Mouse (Mus musculus) layer of hippocampus, postnatal 36 days (tissue): ENCODE results near the gene Dlgap3. TPM values are rescaled to one million over a fixed set of nuclear protein-coding genes. Genes with fewer than 3 reads are reported as not detected.
A peak's percentile ranks its signal among the peaks of the same experiment; 100 is the strongest.

Experiments used
- DNase-seq, 2 experiments: peaks; one replicate each; pipeline ENCODE4 v3.0.0; 2022
- total RNA-seq, 2 experiments: library from RNA; stranded (reverse); gene quantifications; 2 replicates each; pipeline ENCODE4 v1.2.3; 2021

Dlgap3 gene
- total RNA-seq, 2 experiments from 2014 or later = 283 to 287 TPM

DNA sequence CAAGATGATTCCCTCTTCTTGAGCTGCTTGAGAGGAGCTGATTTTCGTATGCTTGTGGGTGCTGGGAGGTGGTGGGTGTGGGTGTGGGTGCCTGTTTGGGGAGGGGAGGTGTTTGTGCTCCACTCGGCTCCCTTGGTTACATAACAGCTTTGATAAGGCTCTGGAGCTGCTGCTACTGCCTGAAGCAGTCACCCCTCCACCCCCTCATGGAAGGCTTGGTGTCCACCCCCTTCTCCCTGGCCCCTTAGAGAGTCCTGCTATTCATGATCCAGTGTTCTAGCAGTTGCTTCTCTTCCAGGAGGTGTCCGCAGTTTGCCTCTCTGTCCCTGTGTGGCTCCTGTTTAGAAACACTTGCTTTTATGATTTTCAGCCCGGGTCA is 5.9 kb downstream of the Dlgap3 start:
- peak in 1 of 2 experiments; percentile 70 for DNase-seq

DNA sequence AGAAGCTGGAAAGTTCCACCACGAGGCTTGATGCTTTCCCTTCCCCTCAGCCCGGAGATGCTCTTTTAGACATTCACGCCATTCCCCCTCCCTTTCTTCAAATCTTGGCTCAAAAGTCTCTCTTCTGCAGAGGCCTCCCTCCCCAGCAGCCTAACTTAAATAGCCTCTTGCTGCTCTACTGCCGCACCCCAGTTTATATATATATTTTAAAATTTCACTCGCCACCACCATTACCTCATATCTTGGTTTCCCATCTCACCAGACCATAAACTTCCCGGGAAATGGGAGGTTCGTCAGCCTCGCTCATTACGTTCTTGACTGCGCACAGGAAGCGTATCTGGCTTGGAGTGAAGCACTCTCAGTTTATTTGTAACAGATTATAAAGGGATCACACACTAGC is 9.0 kb downstream of the Dlgap3 start:
- peak in 1 of 2 experiments; percentile 1 for DNase-seq

DNA sequence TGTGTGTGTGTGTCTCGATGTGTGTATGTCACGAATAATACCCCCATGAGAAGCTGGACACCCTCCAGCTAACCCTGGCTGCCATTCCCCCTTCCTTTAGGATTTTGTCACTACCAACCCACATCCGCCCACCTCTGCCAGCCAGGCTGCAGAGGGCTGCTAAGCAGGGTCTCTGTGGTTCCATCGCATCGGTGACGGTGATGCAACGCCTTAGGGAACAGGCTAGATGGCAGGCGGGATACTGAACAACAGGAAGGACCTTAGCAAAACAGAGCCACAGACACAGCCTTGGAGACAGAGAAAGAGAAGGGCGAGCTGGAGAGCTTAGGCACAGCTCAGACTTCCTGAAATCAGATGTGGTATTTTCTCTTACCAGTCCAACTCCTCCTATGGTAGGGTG is 9.7 kb downstream of the Dlgap3 start:
- DNase-seq = no peak

DNA sequence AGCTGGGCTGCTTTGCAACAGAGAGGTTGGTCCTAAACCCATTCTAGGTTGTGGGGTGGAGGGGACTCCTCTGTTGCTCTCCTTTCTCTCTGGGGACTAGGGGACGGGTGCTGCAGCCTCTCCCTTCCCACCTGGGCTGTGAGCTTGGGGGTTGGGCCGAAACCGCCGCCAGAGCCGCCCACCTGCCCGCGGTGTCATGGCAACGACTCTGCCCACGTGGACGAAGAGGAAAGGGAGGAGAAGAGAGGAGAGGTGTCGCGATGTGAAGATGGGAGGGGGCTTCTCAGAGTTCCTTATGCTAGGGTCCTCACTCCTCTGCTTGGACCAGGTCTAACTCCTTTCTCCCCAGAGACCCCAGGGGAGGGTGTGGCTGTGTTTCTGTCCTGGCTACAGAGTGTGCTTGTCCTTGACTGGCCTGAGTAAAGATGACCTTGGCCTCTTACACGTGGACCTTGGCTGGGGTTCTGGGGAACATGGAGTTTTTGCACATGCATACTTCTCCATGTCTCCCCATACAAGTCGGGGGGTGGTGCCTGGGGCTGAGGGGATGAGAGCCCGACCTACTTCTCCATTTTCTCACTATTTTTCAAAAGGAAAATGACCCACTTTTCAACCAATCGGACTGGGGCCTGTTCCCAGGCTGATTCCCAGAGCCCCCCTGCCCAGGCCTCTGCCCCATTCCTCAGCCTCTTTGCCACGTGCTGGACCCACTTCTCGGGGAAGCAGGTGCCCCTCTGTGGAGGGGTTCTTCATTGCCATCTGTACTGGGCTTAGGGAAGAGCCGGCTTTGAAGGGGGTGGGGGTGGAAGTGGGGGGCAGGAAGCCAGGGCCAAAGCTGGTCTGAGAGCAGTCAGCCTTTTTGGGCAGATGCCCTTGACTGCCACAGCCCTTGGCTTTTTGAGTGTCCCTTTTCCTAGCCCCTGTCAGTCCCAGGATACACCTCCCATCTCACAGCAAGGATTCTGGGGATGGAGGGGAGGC is 10.8 kb downstream of the Dlgap3 start:
- peak in 1 of 2 experiments; percentile 4 for DNase-seq

DNA sequence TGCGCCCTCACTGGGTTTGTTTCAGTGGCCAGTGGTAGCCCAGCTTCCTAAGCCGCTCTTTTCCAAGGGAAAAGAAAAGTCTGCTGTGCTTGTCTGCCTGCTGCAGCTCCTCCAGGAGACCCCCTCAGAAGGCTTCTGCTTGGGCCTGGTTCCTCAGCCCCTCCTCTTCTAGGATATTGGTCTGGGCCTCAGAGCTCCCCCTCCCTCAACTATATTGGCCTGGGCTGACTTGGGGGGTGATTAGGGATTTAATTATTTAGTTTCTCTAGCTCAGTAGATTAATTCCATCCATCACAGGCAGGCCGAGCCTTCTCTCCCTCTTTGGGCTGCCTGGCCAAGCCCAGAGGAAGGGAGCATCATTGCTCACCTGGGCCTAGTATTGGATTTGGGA is 11.4 kb downstream of the Dlgap3 start:
- peak in 1 of 2 experiments; percentile 1 for DNase-seq

DNA sequence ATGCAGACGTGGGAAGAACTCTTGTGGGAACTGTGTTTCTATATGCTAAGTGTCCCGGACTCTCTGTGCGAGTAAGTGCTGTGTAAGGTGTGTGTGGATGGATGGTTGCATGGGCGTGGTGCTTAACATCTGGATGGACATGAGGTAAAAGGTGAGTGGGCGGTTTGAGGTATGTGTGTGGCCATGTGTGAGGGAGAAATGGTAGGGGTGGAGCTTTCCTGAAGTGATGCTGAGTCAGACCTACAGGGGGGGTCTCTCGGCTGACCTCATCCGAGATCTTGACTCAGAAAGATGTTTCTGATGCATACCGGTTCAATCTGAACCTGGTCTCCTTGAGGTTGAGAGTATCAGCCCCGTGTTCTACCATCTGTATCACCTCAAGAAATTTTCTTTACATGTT is 12.0 kb downstream of the Dlgap3 start:
- DNase-seq = no peak

DNA sequence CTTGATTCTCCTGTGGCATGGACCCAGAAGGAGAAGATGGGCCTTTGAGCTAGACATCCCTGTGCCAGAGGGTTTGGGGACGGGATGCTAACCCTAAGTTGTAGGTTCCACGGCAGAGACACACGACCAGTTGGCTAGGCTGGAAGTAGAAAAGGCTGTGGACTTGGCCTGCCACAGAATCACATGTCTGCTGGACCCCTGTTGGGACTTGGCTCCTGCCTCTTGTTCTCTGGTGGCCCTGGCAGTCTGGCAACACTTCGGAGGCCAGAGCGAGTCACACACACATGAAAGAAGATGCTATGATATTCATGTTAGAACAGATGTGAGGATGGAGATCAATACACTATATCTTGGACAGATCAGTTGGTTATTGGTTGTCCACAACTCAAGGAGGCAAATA is 14.9 kb downstream of the Dlgap3 start:
- no peak for DNase-seq

DNA sequence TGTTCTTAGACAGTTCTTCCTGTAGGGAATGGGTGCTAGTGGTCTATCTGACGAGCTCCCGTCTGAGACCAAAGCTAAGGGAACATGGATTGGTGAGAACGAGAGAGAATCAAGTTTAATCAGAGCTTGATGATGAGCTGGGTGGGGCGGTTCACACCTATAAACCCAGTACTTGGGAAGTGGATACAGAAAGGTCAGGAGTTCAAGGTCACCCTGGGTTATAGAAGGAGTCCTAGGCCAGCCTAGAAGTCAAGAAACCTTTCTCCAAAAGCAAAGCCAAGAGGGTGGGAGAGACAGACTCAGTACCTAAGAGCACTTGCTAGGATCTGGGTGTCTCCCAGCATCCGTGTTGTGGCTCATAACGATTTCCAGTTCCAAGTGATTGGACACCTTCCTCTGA is 21.9 kb downstream of the Dlgap3 start:
- DNase-seq = no peak

DNA sequence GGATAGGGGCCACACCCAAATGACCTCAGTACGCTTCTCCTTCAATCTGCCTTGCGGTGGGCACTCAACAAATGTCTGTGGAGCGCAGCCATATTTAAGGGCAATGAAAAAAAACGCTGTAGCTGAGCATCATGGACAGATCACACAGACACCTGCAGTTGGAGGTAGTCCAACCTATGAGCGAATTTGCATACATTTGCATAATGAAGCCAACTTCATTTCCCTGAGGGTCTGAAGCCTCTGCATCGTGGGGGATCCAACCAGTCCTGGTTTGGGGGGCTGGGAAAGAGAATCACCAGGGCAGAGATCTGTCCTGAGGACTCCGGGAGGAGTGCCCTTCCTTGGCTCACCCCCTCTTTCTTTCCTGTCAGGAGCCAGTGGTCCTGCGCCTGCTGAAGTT is 23.7 kb downstream of the Dlgap3 start:
- no peak for DNase-seq

DNA sequence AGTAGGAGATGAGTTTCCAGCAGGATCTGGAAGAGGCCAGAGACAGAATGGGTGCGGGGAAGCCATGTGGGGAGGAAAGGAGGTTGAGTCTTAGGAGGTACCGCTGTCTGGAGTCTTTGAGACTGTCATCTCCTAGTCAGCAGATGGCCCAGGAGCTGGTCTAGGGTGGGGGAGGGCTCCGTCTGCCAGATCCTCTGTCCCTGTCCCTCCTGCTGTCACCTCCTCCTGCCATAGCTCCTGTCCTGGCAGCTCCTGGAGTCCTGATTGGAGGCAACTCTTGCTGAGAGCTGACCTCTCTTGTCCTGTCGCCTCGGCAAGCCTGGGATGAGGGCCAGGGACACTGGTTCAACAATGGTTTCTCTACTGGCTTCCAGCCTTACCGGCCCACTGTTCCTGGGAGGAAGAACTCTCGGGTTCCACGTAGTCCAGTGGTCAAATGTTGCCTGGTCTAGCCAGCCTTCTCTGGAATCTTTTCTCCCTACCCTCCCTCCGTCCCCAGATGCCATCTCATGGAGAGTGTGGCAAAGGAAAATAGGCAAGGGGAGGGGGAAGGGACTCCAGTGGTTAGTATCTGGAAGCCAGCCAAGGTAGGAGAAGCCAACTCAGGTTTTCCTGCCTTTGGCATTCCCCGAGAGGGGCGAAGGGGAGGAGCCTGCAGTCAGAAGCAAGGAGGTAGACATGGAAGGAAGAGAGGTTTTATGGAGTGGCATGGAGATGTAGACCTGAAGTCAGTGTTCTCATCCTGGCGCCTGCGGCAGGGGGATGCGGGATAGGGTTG is 24.6 kb downstream of the Dlgap3 start:
- peak in 1 of 2 experiments; percentile 49 for DNase-seq

DNA sequence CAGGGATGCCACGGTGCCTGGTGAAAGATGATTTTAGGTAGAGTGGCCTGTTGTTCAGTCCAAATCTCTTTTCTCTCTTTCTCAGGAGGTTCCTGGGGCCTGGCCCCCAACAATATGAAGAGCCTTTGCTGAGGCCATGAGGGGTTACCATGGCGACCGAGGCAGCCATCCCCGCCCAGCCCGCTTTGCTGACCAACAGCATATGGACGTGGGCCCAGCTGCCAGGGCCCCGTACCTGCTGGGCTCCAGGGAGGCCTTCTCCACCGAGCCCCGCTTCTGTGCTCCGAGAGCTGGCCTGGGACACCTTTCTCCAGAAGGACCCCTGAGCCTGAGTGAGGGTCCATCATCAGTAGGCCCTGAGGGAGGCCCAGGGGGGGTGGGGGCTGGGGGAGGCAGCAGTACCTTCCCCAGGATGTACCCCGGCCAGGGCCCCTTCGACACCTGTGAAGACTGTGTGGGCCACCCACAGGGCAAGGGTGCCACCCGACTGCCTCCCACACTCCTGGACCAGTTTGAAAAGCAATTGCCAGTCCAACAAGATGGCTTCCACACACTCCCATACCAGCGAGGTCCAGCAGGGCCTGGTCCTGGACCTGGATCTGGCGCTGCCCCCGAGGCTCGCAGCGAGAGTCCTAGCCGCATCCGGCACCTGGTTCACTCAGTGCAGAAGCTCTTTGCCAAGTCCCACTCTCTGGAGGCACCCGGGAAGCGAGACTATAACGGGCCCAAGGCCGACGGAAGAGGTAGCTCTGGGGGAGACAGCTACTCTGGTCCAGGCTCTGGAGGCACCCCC is 25.7 kb downstream of the Dlgap3 start:
- no peak for DNase-seq

DNA sequence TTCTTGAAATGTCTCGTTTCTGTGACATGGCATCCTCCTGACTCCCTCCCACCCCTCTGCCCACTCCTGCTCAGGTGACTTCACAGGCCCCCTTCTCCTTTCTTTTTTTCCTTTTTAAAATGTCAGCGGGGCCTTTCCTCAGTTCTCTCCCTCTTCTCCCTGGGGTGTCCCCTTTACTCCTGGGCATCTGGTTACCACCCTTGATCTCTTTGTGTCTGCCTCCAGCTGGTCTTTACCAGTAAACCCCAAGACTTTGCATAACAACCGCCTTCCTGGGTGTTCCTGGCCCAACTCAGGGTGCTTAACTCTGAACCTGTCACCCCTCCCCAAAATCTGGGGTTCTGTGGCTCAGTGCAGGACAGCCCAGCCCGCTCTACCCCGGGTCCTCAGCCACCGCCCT is 29.6 kb downstream of the Dlgap3 start:
- no peak for DNase-seq

DNA sequence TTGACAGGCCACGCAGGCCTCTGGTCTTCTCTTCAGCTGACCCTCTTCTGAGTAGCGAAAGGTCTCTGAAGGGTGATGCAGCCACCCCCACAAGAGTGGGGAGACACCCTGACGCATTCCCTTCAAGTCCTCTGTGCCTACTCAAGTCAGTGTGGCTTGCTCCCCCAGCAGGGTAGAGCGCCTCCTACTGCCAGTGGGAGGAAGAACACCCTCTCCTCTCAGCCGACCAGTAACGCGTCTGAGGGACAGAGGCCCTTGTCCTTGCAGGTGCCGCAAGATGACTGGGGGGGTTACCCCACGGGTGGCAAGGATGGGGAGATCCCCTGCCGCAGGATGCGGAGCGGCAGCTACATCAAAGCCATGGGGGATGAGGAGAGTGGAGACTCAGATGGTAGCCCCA is 30.4 kb downstream of the Dlgap3 start:
- DNase-seq = no peak

DNA sequence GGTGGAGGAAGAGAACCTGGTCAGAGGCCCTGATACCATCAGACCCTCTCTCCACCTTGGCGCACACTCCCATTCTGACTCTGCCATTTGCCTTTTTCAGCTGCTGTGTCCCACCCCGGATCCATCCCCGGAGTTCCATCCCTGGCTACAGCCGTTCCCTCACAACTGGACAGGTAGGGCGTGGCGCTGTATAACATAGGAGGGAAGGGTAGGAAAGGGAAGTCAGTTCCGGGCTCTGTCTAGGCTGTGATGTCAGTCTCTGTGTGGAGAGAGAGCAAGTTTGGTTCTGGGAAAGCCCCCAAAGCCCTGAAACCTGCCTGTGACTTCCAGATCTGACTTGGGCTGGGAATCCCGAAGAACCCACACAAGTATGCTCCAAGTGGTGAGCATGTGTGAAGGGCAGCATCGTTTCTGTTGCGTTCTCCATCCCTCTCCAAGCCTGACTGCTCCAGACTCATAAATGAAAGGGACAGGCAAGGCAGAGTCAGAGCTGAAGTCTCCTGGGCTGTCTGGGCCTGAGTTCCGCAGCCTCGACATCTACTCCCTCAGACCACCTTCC is 31.2 kb downstream of the Dlgap3 start:
- DNase-seq = no peak

DNA sequence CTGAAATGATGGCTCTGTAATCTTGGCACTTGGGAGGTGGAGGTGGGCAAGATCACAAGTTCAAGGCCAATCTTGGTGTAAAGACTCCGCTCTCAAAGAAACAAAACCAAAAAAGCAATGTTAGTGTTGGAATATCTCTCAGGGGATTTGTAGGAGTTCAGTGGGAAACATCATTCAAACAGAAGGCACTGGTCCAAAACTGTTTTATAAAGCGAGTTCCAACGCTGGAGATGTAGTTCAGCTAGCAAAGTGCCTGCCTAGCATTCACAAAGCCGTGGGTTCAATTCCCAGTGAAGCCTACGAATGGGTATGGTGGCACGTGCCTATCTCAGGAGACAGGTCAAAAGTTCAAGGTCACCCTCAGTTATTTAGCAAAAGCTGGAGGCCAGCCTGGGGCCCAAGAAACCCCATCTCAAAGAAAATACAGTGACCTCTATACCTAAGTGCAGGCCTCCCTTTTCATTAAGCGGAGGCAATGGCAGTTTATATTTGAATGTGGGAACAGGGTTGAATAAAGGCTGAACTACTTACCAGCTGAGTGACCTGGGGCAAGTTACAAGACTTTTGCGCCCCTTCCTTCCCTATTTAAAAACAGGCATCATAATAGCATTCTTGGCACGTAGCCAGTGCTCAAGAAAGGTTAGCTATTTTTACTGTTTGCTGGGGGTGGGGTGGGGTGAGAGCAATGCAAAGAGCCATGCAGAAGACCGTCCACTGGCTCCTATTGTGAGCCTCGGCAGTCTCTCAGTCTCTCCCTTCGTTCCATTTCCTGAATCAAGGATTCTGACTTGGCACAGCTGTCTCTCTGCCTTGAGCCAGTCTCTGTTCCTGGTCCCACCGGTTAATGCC is 32.0 kb downstream of the Dlgap3 start:
- DNase-seq = no peak

DNA sequence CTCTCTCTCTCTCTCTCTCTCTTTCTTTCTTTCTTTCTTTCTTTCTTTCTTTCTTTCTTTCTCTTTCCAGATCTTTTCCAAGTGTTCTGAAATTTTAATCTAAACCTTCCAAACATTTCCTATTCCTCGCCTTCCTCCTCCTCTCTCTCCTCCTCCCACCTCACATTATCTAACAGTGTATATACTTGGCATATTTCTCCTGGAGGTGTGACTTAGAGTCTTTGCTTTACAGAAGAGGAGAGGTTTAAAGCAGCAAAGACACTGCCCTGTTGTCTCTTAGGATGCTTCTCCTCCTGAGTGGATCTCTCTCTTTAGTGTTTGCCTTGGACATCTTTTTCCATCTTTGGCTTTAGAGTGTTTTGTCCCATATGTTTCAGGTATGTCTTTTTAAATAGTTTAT is 34.1 kb downstream of the Dlgap3 start:
- no peak for DNase-seq

DNA sequence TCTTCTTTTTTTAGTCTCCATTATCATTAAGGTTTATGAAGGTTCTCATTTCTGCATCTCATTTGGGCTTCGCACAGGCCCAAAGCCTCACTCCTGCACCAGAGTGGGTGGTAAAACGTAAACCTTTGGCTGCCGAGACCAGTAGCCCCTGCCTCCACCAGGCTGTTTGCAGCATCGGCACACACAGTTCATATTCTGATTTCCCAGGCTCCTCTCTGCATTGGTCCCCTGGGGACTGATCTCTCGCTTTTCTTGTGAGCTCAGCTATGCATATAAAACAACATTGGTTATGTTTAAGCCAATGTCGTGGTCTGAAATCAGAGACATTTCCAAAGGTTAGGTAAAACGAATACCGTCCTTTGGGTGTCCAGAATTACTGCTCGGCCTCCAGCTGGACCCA is 42.3 kb downstream of the Dlgap3 start:
- no peak for DNase-seq

DNA sequence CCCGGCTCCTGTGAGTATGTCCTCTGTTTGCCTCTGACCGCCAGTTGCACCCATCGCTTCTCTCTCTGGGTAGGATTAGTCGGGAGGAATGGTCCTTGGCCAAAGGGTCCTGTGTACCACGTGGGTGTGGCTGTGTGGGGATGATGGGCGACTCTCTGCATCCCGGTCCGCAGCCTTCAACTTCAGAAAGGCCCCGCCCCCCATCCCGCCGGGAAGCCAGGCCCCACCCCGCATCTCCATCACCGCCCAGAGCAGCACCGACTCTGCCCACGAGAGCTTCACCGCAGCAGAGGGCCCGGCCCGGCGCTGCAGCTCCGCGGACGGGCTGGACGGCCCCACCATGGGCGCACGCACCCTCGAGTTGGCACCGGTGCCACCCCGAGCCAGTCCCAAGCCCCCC is 45.5 kb downstream of the Dlgap3 start:
- no peak for DNase-seq

DNA sequence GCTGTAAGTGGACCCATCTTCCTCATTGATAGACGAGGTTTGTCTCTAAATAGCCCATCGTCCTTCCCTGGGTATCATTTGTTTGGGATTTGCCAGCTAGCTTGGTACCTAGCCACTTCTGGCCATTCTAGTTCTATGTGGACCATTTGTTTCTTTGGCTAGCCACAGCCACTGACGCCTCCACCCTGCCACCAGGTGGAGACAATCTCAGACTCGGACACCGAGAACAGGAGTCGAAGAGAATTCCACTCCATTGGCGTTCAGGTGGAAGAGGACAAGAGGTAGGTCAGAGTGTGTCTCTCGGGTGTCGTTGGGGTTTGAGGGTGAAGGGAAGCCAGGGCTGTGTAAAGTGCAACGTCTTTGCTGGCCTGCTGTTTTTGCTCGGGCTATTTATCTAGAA is 46.1 kb downstream of the Dlgap3 start:
- DNase-seq = no peak

DNA sequence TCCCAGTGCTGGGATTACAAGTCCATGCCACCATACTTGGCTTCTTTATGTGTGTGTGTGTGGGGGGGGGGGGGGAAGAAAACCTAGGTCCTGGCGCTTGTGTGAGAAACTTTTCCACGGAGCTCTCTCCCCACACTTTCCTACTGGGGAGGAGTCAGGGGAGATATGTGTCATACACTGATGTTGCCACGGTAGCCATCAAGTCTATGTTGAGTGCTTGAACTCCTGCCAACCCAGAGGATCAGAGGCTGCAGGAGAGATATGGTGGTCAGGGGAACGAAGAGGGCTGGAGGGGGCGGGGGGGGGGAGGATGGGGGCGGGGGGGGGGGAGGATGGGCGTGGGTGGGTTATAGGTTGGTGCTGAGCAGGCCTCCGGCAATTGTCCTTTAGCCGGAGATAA is 46.8 kb downstream of the Dlgap3 start:
- no peak for DNase-seq

DNA sequence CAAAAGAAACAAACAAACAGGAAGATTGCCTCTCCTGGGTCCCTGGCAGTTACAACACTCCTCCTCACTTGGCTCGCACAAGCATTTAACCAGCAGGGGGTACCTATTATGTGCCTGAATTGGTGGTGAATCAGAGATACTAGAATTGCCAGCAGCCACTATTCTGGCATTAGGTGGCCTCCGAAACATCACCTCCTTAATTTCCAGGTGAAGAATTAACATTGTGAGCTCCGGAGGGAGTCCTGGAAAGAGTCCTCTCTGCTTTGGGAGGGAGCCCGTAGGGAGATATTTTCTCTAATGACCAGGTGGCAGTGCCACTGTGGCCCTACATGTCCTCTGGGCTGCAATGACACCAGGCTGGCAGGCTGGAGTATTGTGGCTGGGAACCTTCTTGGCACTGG is 47.2 kb downstream of the Dlgap3 start:
- no peak for DNase-seq

DNA sequence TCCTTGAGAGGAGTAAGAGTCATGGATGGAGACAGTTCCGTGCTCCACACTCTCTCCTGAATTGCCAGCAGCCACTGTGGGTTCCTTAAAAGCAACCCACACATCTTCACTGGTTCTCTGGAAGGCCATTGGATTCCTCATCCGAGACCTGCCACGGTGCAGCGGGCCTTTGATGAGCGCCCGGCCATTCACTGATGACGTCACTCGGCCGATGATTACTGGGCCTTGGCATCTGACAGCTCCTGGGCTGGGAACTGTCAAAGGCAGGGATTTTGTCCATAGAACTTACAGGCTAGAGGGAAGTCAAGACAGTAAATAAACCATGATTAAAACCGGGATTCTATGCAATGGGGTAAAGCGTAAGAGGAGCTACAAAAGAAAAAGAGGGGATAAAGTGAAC is 48.0 kb downstream of the Dlgap3 start:
- no peak for DNase-seq
